Mouse (Mus musculus): ENCODE data around the gene Sept1.
"Not testable (repeated sequence)": the region's sequence is repeated elsewhere in the genome, so short reads cannot be mapped to it uniquely, and the experiment has no call there.

The Sept1 gene

GRCm38 (mm10) chr7:127194633-127195029 lies 38.3 kb downstream of the Sept1 start:
- DNase-seq (ENCODE audit: extremely low spot score, low spot score): no peak

DNA sequence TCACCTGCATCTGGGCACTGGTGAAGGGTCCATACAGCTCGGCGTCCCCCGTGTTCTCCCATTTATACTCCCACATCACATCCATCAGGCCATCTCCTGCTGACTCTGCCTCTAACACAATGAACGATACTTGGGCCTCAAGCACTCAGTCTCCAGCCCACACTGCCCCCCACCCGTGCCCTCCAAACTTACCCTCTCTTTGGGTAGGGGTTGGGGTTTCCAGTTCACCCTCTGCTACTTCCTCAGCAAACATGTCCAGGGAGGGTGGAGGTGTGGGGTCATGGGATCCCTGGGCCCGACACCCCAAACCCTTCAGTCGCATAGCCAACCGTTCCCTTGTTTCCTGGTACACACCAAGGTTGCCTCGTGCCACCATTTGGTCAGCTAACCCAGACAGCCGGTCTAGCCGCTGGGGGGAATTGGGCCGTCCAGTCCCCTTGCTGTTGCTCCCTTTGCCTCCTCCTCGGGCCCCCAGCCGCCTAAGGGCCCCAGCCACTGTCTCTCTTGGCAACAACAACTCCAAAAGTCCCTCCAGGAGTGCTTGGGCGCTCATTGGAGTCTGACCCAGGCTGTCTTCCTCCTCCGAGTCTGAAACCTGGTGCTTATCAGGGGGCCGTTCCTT lies 38.8 kb downstream of the Sept1 start:
- no peak for DNase-seq (ENCODE audit: extremely low spot score, low spot score)

GRCm38 (mm10) chr7:127192989-127193388 lies 39.9 kb downstream of the Sept1 start:
- DNase-seq (ENCODE audit: extremely low spot score, low spot score): no peak

DNA sequence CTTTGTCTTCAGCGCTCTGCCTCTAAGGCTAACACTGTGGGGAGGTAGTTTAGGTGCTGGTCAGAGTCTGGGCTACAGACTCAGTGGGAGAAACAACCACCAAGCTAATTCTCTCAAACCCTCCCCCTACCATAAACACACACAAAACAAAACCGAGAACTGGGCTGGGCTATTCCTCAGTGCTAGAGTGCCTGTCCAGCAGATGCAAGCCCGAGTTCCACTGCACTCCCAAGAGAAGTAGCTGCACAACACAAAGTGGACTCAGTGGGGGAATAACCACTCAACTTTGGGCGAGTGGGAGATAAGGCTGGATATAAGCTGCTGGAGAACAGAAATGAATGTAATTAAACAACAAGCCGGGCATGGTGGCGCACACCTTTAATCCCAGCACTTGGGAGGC lies 42.3 kb downstream of the Sept1 start:
- no peak for DNase-seq (ENCODE audit: extremely low spot score, low spot score)

- no peak for DNase-seq (ENCODE audit: extremely low spot score, low spot score)
Measured at GRCm38 (mm10) chr7:127188305-127189276, 44.3 kb downstream of the Sept1 start.

GRCm38 (mm10) chr7:127187351-127187750 lies 45.6 kb downstream of the Sept1 start:
- DNase-seq (ENCODE audit: extremely low spot score, low spot score): no peak

- no peak for DNase-seq (ENCODE audit: extremely low spot score, low spot score)
Measured at GRCm38 (mm10) chr7:127185601-127186000, 47.3 kb downstream of the Sept1 start.

GRCm38 (mm10) chr7:127184720-127185119 lies 48.2 kb downstream of the Sept1 start:
- no peak for DNase-seq (ENCODE audit: extremely low spot score, low spot score)

GRCm38 (mm10) chr7:127183828-127184227 lies 49.1 kb downstream of the Sept1 start:
- DNase-seq (ENCODE audit: extremely low spot score, low spot score): no peak

DNA sequence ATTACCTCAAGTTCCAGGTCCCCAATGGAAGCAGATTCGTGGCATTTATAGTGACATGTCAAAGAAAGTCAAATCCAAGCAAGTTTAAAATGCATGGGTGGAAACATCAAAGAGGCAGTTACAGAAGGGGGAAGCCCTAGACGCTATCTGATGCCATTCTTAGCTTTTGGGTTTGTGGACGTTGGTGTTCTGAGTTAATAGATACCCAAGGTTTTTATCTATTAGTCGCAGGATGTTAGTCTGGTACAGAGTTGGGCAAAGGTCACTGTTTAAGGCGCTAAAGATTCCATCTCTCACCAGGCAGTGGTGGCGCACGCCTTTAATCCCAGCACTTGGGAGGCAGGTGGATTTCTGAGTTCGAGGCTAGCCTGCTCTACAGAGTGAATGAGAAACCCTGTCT lies 49.6 kb downstream of the Sept1 start:
- no peak for DNase-seq (ENCODE audit: extremely low spot score, low spot score)

GRCm38 (mm10) chr7:127181724-127182123 lies 51.2 kb downstream of the Sept1 start:
- DNase-seq (ENCODE audit: extremely low spot score, low spot score): not testable (repeated sequence)

- DNase-seq (ENCODE audit: extremely low spot score, low spot score): no peak
Measured at GRCm38 (mm10) chr7:127180783-127181182, 52.1 kb downstream of the Sept1 start.

GRCm38 (mm10) chr7:127176937-127177336 lies 56.0 kb downstream of the Sept1 start:
- DNase-seq (ENCODE audit: extremely low spot score, low spot score): no peak

GRCm38 (mm10) chr7:127166501-127166900 lies 66.4 kb downstream of the Sept1 start:
- DNase-seq (ENCODE audit: extremely low spot score, low spot score): no peak

- no peak for DNase-seq (ENCODE audit: extremely low spot score, low spot score)
Measured at GRCm38 (mm10) chr7:127165607-127166493, 67.1 kb downstream of the Sept1 start.
